Mouse (Mus musculus): ENCODE measurements around the gene Btbd35f23. TPM values are rescaled to one million over a fixed set of nuclear protein-coding genes. Genes with fewer than 3 reads are reported as not detected.
"Not testable (repeated sequence)": the region's sequence is repeated elsewhere in the genome, so short reads cannot be mapped to it uniquely, and the experiment has no call there.

Gene Btbd35f23
- not detected in 2 replicates for polyA plus RNA-seq (2015; fragmentation: Nextera tagmentation; extraction: Ambion mirVana)

DNA sequence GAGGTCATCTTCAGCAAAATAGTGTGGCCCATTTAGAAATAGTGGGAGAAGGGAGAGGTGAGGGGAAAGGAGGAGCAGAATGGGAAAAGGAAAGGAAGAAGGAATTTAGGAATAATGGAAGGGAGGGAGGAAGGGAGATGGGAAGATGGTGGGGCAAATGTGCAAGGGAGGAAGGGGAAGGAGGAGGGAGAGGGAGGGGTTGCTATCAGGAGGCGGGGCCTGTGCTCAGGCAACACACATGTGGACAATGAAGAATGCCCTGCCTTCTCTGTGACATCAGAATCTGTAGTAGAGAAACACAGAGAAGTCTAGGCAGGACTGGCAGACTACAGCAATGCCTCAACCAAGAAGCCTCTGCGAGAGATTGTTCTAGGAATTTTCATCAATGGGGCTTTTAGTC, at the start of gene Btbd35f23:
Gene Btbd35f23 (plus strand): TSS at position 301 of the 400 bp plus-strand sequence.
- DNase-seq (ENCODE audit: low spot score): not testable (repeated sequence)

Other genes starting within 250 kb of the Btbd35f23 start
- not detected in 2 replicates for gene Btbd35f24, start 119.0 kb downstream of the Btbd35f23 start, polyA plus RNA-seq (2015; fragmentation: Nextera tagmentation; extraction: Ambion mirVana)